Mouse (Mus musculus) small intestine, adult 2 months (tissue): ENCODE measurements around the gene Cox15. TPM values are rescaled to one million over a fixed set of nuclear protein-coding genes. Genes with fewer than 3 reads are reported as not detected.
A peak's percentile ranks its signal among the peaks of the same experiment; 100 is the strongest.

Source experiments
- H3K27ac ChIP-seq: fragments of 200-500 bp; 2 replicates; pipeline ENCODE4 v1.5.1; 2012; ENCODE audit warnings: low read depth, low read length, control low read depth, inconsistent platforms; ENCODE audit not compliant: insufficient read depth
- H3K27me3 ChIP-seq: fragments of 200-500 bp; 2 replicates; pipeline ENCODE4 v1.6.1; 2012; ENCODE audit warnings: mild to moderate bottlenecking, moderate library complexity, low read length, inconsistent platforms; ENCODE audit not compliant: control insufficient read depth, insufficient read depth
- H3K36me3 ChIP-seq: fragments of 200-500 bp; 2 replicates; pipeline ENCODE4 v1.6.1; 2012; ENCODE audit warnings: mild to moderate bottlenecking, low read length, control low read depth, inconsistent platforms; ENCODE audit not compliant: control insufficient read depth, insufficient read depth
- H3K4me1 ChIP-seq: fragments of 200-500 bp; 2 replicates; pipeline ENCODE4 v1.6.1; 2012; ENCODE audit warnings: low read length, inconsistent platforms, mixed read lengths; ENCODE audit not compliant: control insufficient read depth, insufficient read depth, insufficient read length
- H3K4me3 ChIP-seq: fragments of 200-500 bp; 2 replicates; pipeline ENCODE4 v1.5.1; 2012; ENCODE audit warnings: low read depth, mild to moderate bottlenecking, control low read depth, inconsistent platforms, low read length, moderate library complexity
- CTCF ChIP-seq: fragments of 200-500 bp; IDR thresholded peaks from 2 replicates; pipeline ENCODE4 v1.5.1; 2012; ENCODE audit warnings: low read depth, mild to moderate bottlenecking, control low read depth, inconsistent platforms, low read length, moderate library complexity, mixed read lengths; ENCODE audit not compliant: insufficient replicate concordance, insufficient read length; ENCODE audit errors: extremely low read depth
- POLR2A ChIP-seq: fragments of 200-500 bp; IDR thresholded peaks from 2 replicates; pipeline ENCODE4 v1.6.1; 2012; ENCODE audit warnings: low read depth, mild to moderate bottlenecking, control low read depth, inconsistent platforms, low read length, moderate library complexity
- WGBS: fragments of 180-500 bp; shearing (Covaris S2); methylation state at CpG from one replicate; pipeline ENCODE4 v1.1.7; 2018; 5-methylcytosine and 5-hydroxymethylcytosine counted together
- polyA plus RNA-seq: library from polyadenylated mRNA; depleted of rRNA; stranded (reverse); fragments of >200 nt; gene quantifications from 2 replicates; pipeline ENCODE4 v1.2.3, GENCODE M21; 2012; rRNA removed

Gene Cox15
- polyA plus RNA-seq, 1 experiment, result 9.8 TPM

- H3K36me3 ChIP-seq, result peaks cover 35% of the 10 kb centered on the region
- 21% methylated on average over 10 of the region's 10 CpGs for WGBS
- peak overlapping the region; percentile 100 for H3K27ac ChIP-seq
These were observed 57.3 kb downstream of the Cox15 start for GRCm38 (mm10) chr19:43695514-43695964.

GRCm38 (mm10) chr19:43692815-43693214 is 60.0 kb downstream of the Cox15 start:
- H3K4me3 ChIP-seq, result peak overlapping the region; percentile 34
- 94% methylated on average over 14 of the region's 14 CpGs for WGBS
- TF ChIP-seq CTCF (no peak), POLR2A (no peak)
- H3K4me1 ChIP-seq, result peaks cover 13% of the 10 kb centered on the region
- peak overlapping the region; percentile 35; the same call in 1 of the 2 replicates for H3K27ac ChIP-seq
- H3K27me3 ChIP-seq, result no peaks in the 10 kb centered on the region
- H3K36me3 ChIP-seq, result peaks cover 19% of the 10 kb centered on the region

More at GRCm38 (mm10) chr19:43695514-43695964, 57.3 kb downstream of the Cox15 start:
- no peak for TF ChIP-seq CTCF
- no peak for TF ChIP-seq POLR2A
- Histone ChIP-seq H3K4me1 (peaks cover 21% of the 10 kb centered on the region), H3K27me3 (no peaks in the 10 kb centered on the region), H3K4me3 (peak overlapping the region; percentile 14; the same call in 1 of the 2 replicates)

GRCm38 (mm10) chr19:43689419-43690246 is 63.2 kb downstream of the Cox15 start, which contains the start of gene Entpd7:
TSS of gene Entpd7 (plus strand) at chr19:43689672.
- Histone ChIP-seq H3K36me3 (peaks cover 17% of the 10 kb centered on the region), H3K27ac (peak within 1 kb of the TSS; percentile 69), H3K4me3 (peak within 1 kb of the TSS; percentile 90), H3K27me3 (no peaks in the 10 kb centered on the region), H3K4me1 (peaks cover 4% of the 10 kb centered on the region)
- TF ChIP-seq POLR2A (peak; percentile 96), CTCF (peak; percentile 60; the same call in 1 of the 2 replicates)
- WGBS, result under 1% methylated on average over 60 of the region's 60 CpGs

Other genes starting within 250 kb of the Cox15 start
- gene Got1, start 228.4 kb downstream of the Cox15 start, polyA plus RNA-seq, result 36.0 and 41.3 TPM in 2 replicates
- 12.3 and 24.9 TPM in 2 replicates for gene Nkx2-3, start 140.7 kb downstream of the Cox15 start, polyA plus RNA-seq
- 41.0 and 74.2 TPM in 2 replicates for gene Slc25a28, start 78.1 kb downstream of the Cox15 start, polyA plus RNA-seq
- gene Entpd7, start 63.3 kb downstream of the Cox15 start, polyA plus RNA-seq, result 16.3 and 23.3 TPM in 2 replicates
- gene Cutc, start within 50 bp of the Cox15 start, polyA plus RNA-seq, result 1.3 and 4.1 TPM in 2 replicates
- gene Abcc2, start 29.2 kb upstream of the Cox15 start, polyA plus RNA-seq, result 25.3 and 49.5 TPM in 2 replicates
- 19.4 and 53.4 TPM in 2 replicates for gene Dnmbp, start 187.2 kb upstream of the Cox15 start, polyA plus RNA-seq
- gene Cpn1, start 233.6 kb upstream of the Cox15 start, polyA plus RNA-seq, result 0.96 and 11.3 TPM in 2 replicates